Mouse (Mus musculus) limb, embryonic 14.5 days (tissue): ENCODE data around the gene Mr1. TPM values are rescaled to one million over a fixed set of nuclear protein-coding genes. Genes with fewer than 3 reads are reported as not detected.

ENCODE experiments used
- ATAC-seq: fragments of 200-750 bp; cut with Nextera tagmentation; 2 replicates; pipeline ENCODE4 v1.8.0; 2017; ENCODE audit warnings: low read depth, moderate number of reproducible peaks, moderate TSS enrichment; ENCODE audit not compliant: low FRiP score
- DNase-seq: peaks from one replicate; pipeline ENCODE4 v3.0.0-alpha.2; 2015; ENCODE audit warnings: low spot score
- H3K27ac ChIP-seq: fragments of 300-500 bp; sonication (generic); replicated peaks from 2 replicates; pipeline ENCODE4 v1.5.1; 2014; ENCODE audit warnings: low read depth, mild to moderate bottlenecking, low read length, moderate library complexity, mixed read lengths
- H3K27me3 ChIP-seq: fragments of 300-500 bp; sonication (generic); 2 replicates; pipeline ENCODE4 v1.6.1; 2014; ENCODE audit warnings: low read length, mixed read lengths; ENCODE audit not compliant: control insufficient read depth, insufficient read depth
- H3K36me3 ChIP-seq: fragments of 300-500 bp; sonication (generic); 2 replicates; pipeline ENCODE4 v1.6.1; 2014; ENCODE audit warnings: mild to moderate bottlenecking, low read length, moderate library complexity, mixed read lengths; ENCODE audit not compliant: control insufficient read depth, insufficient read depth
- H3K4me1 ChIP-seq: fragments of 300-500 bp; sonication (generic); 2 replicates; pipeline ENCODE4 v1.6.1; 2014; ENCODE audit warnings: antibody characterized with exemption, low read length, mixed read lengths; ENCODE audit not compliant: control insufficient read depth, insufficient read depth
- H3K4me2 ChIP-seq: fragments of 300-500 bp; sonication (generic); replicated peaks from 2 replicates; pipeline ENCODE4 v1.6.1; 2014; ENCODE audit warnings: low read depth, mild to moderate bottlenecking, low read length, moderate library complexity; ENCODE audit not compliant: severe bottlenecking
- H3K4me3 ChIP-seq: fragments of 300-500 bp; sonication (generic); replicated peaks from 2 replicates; pipeline ENCODE4 v1.5.1; 2014; ENCODE audit warnings: low read length
- H3K9ac ChIP-seq: fragments of 300-500 bp; sonication (generic); 2 replicates; pipeline ENCODE4 v1.6.1; 2014; ENCODE audit warnings: mild to moderate bottlenecking, low read depth, low read length, moderate library complexity; ENCODE audit not compliant: severe bottlenecking
- H3K9me3 ChIP-seq: fragments of 300-500 bp; sonication (generic); 2 replicates; pipeline ENCODE4 v1.6.1; 2016; ENCODE audit warnings: low read length; ENCODE audit not compliant: control insufficient read depth
- POLR2A ChIP-seq: fragments of 200-500 bp; IDR thresholded peaks from 2 replicates; pipeline ENCODE4 v1.8.0; 2012; ENCODE audit warnings: inconsistent platforms, mild to moderate bottlenecking, moderate library complexity, borderline replicate concordance; ENCODE audit not compliant: insufficient read depth, insufficient read length; ENCODE audit errors: extremely low read depth
- WGBS: fragments of 180-500 bp; shearing (Covaris S2); extraction: QIAGEN DNeasy Blood & Tissue Kit; methylation state at CpG from one replicate; pipeline ENCODE4 v1.1.7; 2014; 5-methylcytosine and 5-hydroxymethylcytosine counted together
- polyA plus RNA-seq, 2 experiments: library from polyadenylated mRNA; depleted of rRNA in 1 of 2; stranded (reverse) in 1 of 2; unstranded in 1 of 2; fragments of >200 nt; fragmentation: Nextera tagmentation in 1 of 2; extraction: Ambion mirVana in 1 of 2; gene quantifications; 2 replicates each; pipeline versions ENCODE4 v1.2.1 to v1.2.3; 2012 to 2014

The Mr1 gene
- polyA plus RNA-seq, 2 experiments = 8.2 to 10.5 TPM

DNA sequence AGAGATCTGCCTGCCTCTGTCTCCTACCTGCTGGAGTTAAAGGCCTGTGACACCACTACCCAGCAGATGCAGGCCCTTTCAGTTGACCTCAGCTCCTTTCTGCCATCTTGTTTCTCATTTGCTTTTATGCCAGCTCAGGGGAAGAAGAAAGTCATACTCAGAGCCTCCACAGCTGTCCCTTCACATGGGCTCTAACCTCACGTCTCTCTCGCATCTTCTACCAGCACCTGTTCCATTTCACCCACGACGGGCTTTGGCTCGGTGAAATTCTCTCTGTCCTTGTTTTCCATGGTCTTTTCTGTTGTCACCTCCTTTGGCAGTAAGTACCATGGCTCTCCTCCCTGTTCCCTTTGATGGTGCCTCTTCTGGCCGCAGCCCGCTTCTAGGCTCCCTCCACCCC lies 56.3 kb downstream of the Mr1 start:
- 91% methylated on average over 7 of the region's 7 CpGs for WGBS
- H3K27ac ChIP-seq = no peak overlapping the region
- H3K27me3 ChIP-seq = no peaks in the 10 kb centered on the region
- no peak overlapping the region for H3K4me2 ChIP-seq
- H3K36me3 ChIP-seq = no peaks in the 10 kb centered on the region
- peaks cover 68% of the 10 kb centered on the region for H3K4me1 ChIP-seq
- DNase-seq (no peak), ATAC-seq (no peak)
- no peak overlapping the region for H3K9ac ChIP-seq
- no peaks in the 10 kb centered on the region for H3K9me3 ChIP-seq
- H3K4me3 ChIP-seq = no peak overlapping the region
- TF ChIP-seq POLR2A = no peak

DNA sequence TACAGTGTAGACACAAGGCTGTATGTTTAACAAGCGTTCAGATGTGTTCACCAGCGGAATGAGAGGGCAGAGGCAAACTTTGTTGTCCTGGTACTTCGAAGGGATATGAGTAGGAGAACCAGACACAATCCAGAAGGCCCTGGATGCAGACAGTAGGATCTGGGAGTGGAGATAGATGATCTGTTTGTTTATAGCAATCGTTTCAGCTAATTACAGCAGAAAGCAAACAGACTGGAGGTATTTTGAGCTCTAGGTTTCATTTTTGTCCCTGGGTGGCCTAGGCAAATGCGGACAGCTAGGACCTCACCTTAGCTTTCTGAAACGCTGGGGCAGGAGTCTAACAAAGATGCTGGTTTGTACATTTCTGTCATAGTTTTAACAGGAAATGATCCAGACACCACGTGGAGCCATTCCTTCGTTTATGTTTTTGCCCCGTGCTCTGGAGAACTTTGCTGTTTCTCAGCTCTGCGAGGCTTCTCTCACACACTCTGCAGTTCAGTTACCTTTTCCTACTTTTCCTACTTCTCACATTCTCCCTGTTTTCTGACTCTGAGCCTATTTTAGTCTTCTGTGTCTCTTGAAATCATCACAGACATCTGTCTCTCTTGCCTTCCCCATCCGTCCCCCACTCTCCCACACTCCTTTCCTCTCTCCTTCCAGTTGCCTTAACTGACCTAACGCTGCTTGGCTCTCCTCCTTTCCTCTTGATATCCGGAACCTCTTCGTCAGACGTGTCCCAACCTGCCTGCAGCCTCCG lies 57.6 kb downstream of the Mr1 start:
- Histone ChIP-seq H3K4me3 (no peak overlapping the region), H3K36me3 (no peaks in the 10 kb centered on the region), H3K4me1 (peaks cover 74% of the 10 kb centered on the region), H3K27ac (0 out of 2 replicates have a peak overlapping the region, but pooled peaks have one; percentile 10), H3K9ac (no peak overlapping the region), H3K27me3 (no peaks in the 10 kb centered on the region), H3K4me2 (no peak overlapping the region), H3K9me3 (no peaks in the 10 kb centered on the region)
- TF ChIP-seq POLR2A = no peak
- DNase-seq (no peak), ATAC-seq (no peak)
- 34% methylated on average over 16 of the region's 16 CpGs for WGBS

DNA sequence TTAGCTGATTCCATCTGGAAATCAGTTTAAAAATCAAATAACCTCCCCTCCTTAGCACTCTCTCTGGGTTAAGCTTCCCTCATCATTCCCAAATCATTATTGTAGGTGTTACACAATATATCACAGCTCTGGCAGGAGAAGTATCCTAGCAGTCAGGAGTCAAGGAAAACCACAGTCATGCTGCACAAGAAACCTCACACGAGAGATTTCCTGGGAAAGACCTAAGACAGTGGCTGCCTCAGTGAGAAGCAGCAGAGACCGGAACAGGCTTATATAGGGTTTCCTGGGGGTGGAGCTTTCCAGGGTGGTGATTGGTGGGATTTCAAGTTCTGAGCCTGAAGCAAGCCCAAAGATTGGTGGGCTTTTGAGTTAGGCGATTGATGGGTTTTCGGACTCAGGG lies 58.6 kb downstream of the Mr1 start:
- H3K9ac ChIP-seq = no peak overlapping the region
- ATAC-seq (no peak), DNase-seq (no peak)
- no peak overlapping the region for H3K27ac ChIP-seq
- no peaks in the 10 kb centered on the region for H3K27me3 ChIP-seq
- TF ChIP-seq POLR2A = no peak
- 85% methylated on average over 4 of the region's 4 CpGs for whole genome bisulfite sequencing
- no peaks in the 10 kb centered on the region for H3K36me3 ChIP-seq
- H3K9me3 ChIP-seq = no peaks in the 10 kb centered on the region
- no peak overlapping the region for H3K4me2 ChIP-seq
- peaks cover 67% of the 10 kb centered on the region for H3K4me1 ChIP-seq
- no peak overlapping the region for H3K4me3 ChIP-seq

DNA sequence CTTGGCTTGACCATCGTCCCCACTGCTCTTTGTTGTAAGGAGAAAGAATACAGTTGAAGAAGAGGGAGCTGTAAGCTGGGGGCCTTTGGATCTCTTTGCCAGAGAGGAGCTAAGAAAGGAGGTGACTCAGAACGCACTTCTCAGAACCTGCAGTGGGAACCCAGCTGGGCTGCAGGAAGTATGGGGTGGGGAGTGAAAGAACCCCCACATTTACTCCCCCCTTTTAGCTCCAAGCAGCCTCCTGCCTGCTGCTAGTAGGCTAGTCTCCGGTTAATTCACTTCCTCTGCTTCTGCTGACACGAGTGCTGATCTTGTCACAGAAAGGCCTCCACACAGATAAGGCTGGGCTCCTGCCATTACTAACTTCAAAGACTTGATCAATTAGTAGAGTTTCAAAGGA lies 59.7 kb downstream of the Mr1 start:
- DNase-seq = no peak
- 11% methylated on average over 4 of the region's 4 CpGs for WGBS
- no peak for ATAC-seq
- Histone ChIP-seq H3K4me2 (no peak overlapping the region), H3K27me3 (no peaks in the 10 kb centered on the region), H3K36me3 (no peaks in the 10 kb centered on the region), H3K4me1 (peaks cover 67% of the 10 kb centered on the region), H3K4me3 (no peak overlapping the region), H3K9me3 (no peaks in the 10 kb centered on the region), H3K9ac (no peak overlapping the region), H3K27ac (peak overlapping the region; percentile 58; the same call in 1 of the 2 replicates)
- TF ChIP-seq POLR2A = no peak

DNA sequence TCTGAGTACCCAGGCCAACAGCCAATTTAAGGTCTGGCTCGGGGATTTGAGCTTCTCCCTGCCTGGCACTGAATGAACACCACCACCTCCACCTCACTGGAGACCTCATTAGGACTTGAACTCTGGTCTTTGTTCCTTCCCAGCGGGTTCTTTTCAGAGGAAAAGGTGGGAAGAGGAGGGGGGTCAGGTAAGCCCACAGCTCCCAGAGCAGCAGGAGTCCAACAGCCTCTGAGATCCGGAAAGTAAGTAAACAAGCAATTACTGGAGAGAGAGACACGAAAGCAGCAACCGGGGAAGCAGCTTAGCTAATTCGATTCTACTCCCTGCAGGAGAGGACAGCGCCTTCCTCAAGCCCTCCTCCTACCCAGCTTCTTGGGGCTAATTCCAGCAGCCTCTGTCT lies 60.2 kb downstream of the Mr1 start:
- peaks cover 66% of the 10 kb centered on the region for H3K4me1 ChIP-seq
- DNase-seq = no peak
- H3K4me2 ChIP-seq = no peak overlapping the region
- no peak for TF ChIP-seq POLR2A
- no peaks in the 10 kb centered on the region for H3K27me3 ChIP-seq
- H3K9me3 ChIP-seq = no peaks in the 10 kb centered on the region
- WGBS = 16% methylated on average over 7 of the region's 7 CpGs
- no peak overlapping the region for H3K4me3 ChIP-seq
- no peak for ATAC-seq
- no peaks in the 10 kb centered on the region for H3K36me3 ChIP-seq
- peak overlapping the region; percentile 58; the same call in 1 of the 2 replicates for H3K27ac ChIP-seq
- no peak overlapping the region for H3K9ac ChIP-seq
